Mouse (Mus musculus) G1E (cell line): ENCODE results near the gene Prmt2. TPM values are rescaled to one million over a fixed set of nuclear protein-coding genes. Genes with fewer than 3 reads are reported as not detected.

Experiments used
- ATAC-seq: 2 replicates; pipeline ENCODE4 v1.8.0; 2016; ENCODE audit warnings: mild to moderate bottlenecking; ENCODE audit not compliant: insufficient number of reproducible peaks, poor library complexity, low FRiP score, severe bottlenecking; ENCODE audit errors: extremely low read depth
- DNase-seq: peaks from one replicate; pipeline ENCODE4 v3.0.0; 2012; ENCODE audit warnings: low spot score
- H3K27me3 ChIP-seq: 2 replicates; pipeline ENCODE4 v1.6.1; 2012; ENCODE audit warnings: mild to moderate bottlenecking, low read length, inconsistent platforms; ENCODE audit not compliant: insufficient read depth
- H3K36me3 ChIP-seq: replicated peaks from 2 replicates; pipeline ENCODE3; 2012; ENCODE audit warnings: mild to moderate bottlenecking, inconsistent platforms
- H3K4me1 ChIP-seq: 2 replicates; pipeline ENCODE4 v1.6.1; 2012; ENCODE audit warnings: low read depth, low read length, inconsistent platforms, mixed read lengths; ENCODE audit not compliant: insufficient read depth
- H3K4me3 ChIP-seq: 2 replicates; pipeline ENCODE4 v1.5.1; 2012; ENCODE audit warnings: low read depth, mild to moderate bottlenecking, inconsistent platforms, low read length, moderate library complexity, mixed read lengths
- H3K9me3 ChIP-seq: replicated peaks from 2 replicates; pipeline ENCODE4 v1.6.1; 2012; ENCODE audit warnings: inconsistent platforms
- CTCF ChIP-seq: IDR thresholded peaks from 2 replicates; pipeline ENCODE4 v1.5.1; 2012; ENCODE audit warnings: low read depth, low read length, inconsistent platforms, mixed read lengths
- GATA1 ChIP-seq: IDR thresholded peaks from 2 replicates; pipeline ENCODE4 v1.6.1; 2012; ENCODE audit warnings: borderline replicate concordance, low read length, inconsistent platforms, mixed read lengths
- GATA2 ChIP-seq: IDR thresholded peaks from 2 replicates; pipeline ENCODE4 v1.6.1; 2012; ENCODE audit warnings: low read depth, low read length, inconsistent platforms, borderline replicate concordance
- POLR2AphosphoS5 ChIP-seq: IDR thresholded peaks from 2 replicates; pipeline ENCODE4 v1.6.1; 2012; ENCODE audit warnings: low read depth, low read length, inconsistent platforms; ENCODE audit not compliant: insufficient replicate concordance
- TAL1 ChIP-seq: conservative IDR thresholded peaks from 2 replicates; pipeline ENCODE4 v1.6.1; 2012; ENCODE audit warnings: low read depth, low read length, inconsistent platforms, mixed read lengths
- polyA plus RNA-seq: library from polyadenylated mRNA; stranded (reverse); fragments of >175 nt; gene quantifications from 2 replicates; pipeline ENCODE4 v1.2.3, GENCODE M21; 2012
- total RNA-seq, 2 experiments: library from RNA; stranded (forward) in 1 of 2; stranded (reverse) in 1 of 2; fragments of 200-1000 nt in 1 of 2; fragments of >200 nt in 1 of 2; fragmentation: Nextera tagmentation in 1 of 2; gene quantifications; 2 replicates each; pipeline ENCODE4 v1.2.3; 2014 to 2017

Prmt2 gene
- total and polyA plus RNA-seq, 3 experiments = 1.0 to 2.9 (median 2.2) TPM

DNA sequence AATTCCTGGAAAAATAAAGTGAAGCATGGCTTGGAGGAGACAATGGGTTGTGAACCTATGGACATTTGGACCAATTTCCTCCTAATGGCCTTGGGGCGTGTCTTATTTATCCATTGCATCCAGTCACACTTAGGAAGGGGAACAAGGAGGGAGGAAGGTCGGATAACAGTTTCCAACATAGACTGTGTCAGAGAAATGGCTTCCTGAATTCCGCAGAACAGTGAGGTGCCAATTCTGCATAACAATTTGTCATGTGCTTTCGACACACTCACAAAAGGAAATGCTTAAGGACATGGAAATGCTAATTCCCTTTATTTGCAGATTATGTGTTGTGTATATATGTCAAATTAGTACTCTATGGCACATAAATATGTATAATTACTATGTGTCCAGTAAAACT, 52.4 kb downstream of the Prmt2 start:
- Histone ChIP-seq H3K27me3 (no peaks in the 10 kb centered on the region), H3K4me1 (no peaks in the 10 kb centered on the region), H3K4me3 (no peak overlapping the region), H3K9me3 (no peaks in the 10 kb centered on the region), H3K36me3 (no peaks in the 10 kb centered on the region)
- no peak for ATAC-seq
- no peak for TF ChIP-seq GATA2
- TF ChIP-seq POLR2AphosphoS5 = no peak
- TF ChIP-seq CTCF = no peak
- TF ChIP-seq GATA1 = no peak
- no peak for TF ChIP-seq TAL1
- no peak for DNase-seq

DNA sequence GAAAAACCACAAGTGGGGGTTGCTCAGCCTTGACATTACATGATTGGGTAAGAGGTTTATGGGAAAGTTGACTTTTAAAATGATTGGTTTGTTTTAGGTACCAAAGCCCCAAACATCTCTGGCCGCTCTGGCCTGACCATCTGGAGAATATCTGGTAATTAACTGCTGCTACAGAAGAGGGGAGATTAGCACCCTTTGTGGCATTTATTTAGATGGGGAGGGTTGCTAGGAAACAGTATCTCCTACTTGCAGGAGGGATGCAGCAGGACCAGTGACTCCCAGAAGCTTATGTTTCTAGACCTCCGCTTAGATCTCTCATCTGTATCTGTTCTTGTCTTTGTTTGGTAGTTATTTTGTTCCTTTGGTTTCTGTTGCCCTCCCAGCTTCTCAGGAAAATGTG, 62.8 kb downstream of the Prmt2 start:
- Histone ChIP-seq H3K4me1 (no peaks in the 10 kb centered on the region), H3K36me3 (no peaks in the 10 kb centered on the region), H3K4me3 (no peak overlapping the region), H3K27me3 (peaks cover 5% of the 10 kb centered on the region), H3K9me3 (no peaks in the 10 kb centered on the region)
- DNase-seq (no peak), ATAC-seq (no peak)
- no peak for TF ChIP-seq CTCF

DNA sequence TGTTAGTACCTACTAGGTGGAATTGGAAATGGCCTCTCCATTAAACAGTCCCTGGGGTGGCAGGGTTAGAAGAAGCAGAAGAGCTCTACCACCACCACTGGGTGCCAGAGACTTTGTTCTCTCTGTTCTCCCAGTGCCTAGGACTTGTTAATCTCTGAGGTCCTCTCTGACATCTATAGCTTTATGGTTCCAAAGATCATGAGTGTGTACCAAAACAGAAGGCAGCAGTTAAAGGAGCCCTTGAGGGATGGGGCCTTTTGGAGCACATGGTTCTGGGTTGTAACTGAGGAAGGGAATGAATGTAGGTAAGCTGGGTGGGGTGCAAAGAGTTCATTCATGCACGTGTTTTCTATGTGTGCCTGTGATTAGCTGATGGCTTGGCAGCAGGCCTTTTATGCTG, 79.7 kb downstream of the Prmt2 start:
- no peaks in the 10 kb centered on the region for H3K4me1 ChIP-seq
- ATAC-seq (no peak), DNase-seq (no peak)
- H3K36me3 ChIP-seq = no peaks in the 10 kb centered on the region
- peaks cover 3% of the 10 kb centered on the region; the same call in 1 of the 2 replicates for H3K27me3 ChIP-seq
- no peaks in the 10 kb centered on the region for H3K9me3 ChIP-seq
- H3K4me3 ChIP-seq = no peak overlapping the region
- TF ChIP-seq CTCF (no peak), GATA2 (no peak)

DNA sequence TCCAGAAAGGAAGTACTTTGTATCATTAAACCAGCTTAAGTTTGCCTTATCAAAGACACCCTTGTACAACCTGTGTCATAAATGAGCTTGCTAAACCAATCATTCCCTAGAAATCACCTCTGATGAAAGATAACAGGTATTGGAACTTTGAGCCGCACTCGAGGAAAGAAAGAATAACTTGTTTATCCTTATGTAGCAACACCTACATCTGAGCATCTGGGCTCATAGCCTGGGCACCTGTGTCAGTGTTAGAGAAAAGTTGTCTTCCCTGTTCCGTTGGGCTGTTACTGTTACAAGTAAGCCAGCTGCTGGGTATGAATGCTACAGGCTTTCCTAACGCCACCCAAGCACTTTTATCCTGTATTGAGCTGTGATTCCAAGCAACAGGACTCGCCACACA, 80.1 kb downstream of the Prmt2 start:
- Histone ChIP-seq H3K4me1 (no peaks in the 10 kb centered on the region), H3K4me3 (no peak overlapping the region), H3K27me3 (peaks cover 3% of the 10 kb centered on the region; the same call in 1 of the 2 replicates), H3K9me3 (no peaks in the 10 kb centered on the region), H3K36me3 (no peaks in the 10 kb centered on the region)
- DNase-seq (no peak), ATAC-seq (no peak)
- TF ChIP-seq CTCF (no peak), GATA1 (no peak), GATA2 (no peak), POLR2AphosphoS5 (no peak), TAL1 (no peak)

Other genes with a start within 250 kb of the Prmt2 start
- gene Zfp280b, start 205.2 kb downstream of the Prmt2 start, total RNA-seq (2014; fragmentation: Nextera tagmentation) = 27.2 and 27.8 TPM in 2 replicates
- 9.9 and 11.3 TPM in 2 replicates for gene Zfp280b, start 205.2 kb downstream of the Prmt2 start, total RNA-seq (2017)
- gene Zfp280b, start 205.2 kb downstream of the Prmt2 start, polyA plus RNA-seq = 5.3 and 7.9 TPM in 2 replicates
- gene Slc5a4b, start 126.9 kb downstream of the Prmt2 start, total RNA-seq (2014; fragmentation: Nextera tagmentation) = not detected in 2 replicates
- not detected in 2 replicates for gene Slc5a4b, start 126.9 kb downstream of the Prmt2 start, total RNA-seq (2017)
- gene Slc5a4b, start 126.9 kb downstream of the Prmt2 start, polyA plus RNA-seq = not detected in 2 replicates
- not detected in 2 replicates for gene Slc5a4a, start 90.4 kb downstream of the Prmt2 start, total RNA-seq (2014; fragmentation: Nextera tagmentation)
- not detected in 2 replicates for gene Slc5a4a, start 90.4 kb downstream of the Prmt2 start, total RNA-seq (2017)
- not detected in 2 replicates for gene Slc5a4a, start 90.4 kb downstream of the Prmt2 start, polyA plus RNA-seq
- gene S100b, start 16.0 kb upstream of the Prmt2 start, total RNA-seq (2014; fragmentation: Nextera tagmentation) = not detected in 2 replicates
- 0.12 TPM in 1 of 2 replicates, not detected in the other for gene S100b, start 16.0 kb upstream of the Prmt2 start, total RNA-seq (2017)
- not detected in 2 replicates for gene S100b, start 16.0 kb upstream of the Prmt2 start, polyA plus RNA-seq
- 2.6 and 2.8 TPM in 2 replicates for gene Dip2a, start 107.4 kb upstream of the Prmt2 start, total RNA-seq (2014; fragmentation: Nextera tagmentation)
- 2.6 and 4.3 TPM in 2 replicates for gene Dip2a, start 107.4 kb upstream of the Prmt2 start, total RNA-seq (2017)
- 1.1 and 1.5 TPM in 2 replicates for gene Dip2a, start 107.4 kb upstream of the Prmt2 start, polyA plus RNA-seq
- gene AC141477.1, start 202.6 kb upstream of the Prmt2 start, total RNA-seq (2014; fragmentation: Nextera tagmentation) = 11.7 TPM in 1 of 2 replicates, not detected in the other
- 7.6 TPM in 1 of 2 replicates, not detected in the other for gene AC141477.1, start 202.6 kb upstream of the Prmt2 start, total RNA-seq (2017)
- gene AC141477.1, start 202.6 kb upstream of the Prmt2 start, polyA plus RNA-seq = not detected in 2 replicates
- gene Pcnt, start 204.9 kb upstream of the Prmt2 start, total RNA-seq (2014; fragmentation: Nextera tagmentation) = 61.9 and 64.3 TPM in 2 replicates
- gene Pcnt, start 204.9 kb upstream of the Prmt2 start, total RNA-seq (2017) = 46.0 and 50.4 TPM in 2 replicates
- gene Pcnt, start 204.9 kb upstream of the Prmt2 start, polyA plus RNA-seq = 61.9 and 72.1 TPM in 2 replicates
- not detected in 2 replicates for gene 2610028H24Rik, start 211.2 kb upstream of the Prmt2 start, total RNA-seq (2014; fragmentation: Nextera tagmentation)
- gene 2610028H24Rik, start 211.2 kb upstream of the Prmt2 start, total RNA-seq (2017) = 0.11 TPM in 1 of 2 replicates, not detected in the other
- not detected in 2 replicates for gene 2610028H24Rik, start 211.2 kb upstream of the Prmt2 start, polyA plus RNA-seq
- gene Mcm3ap, start 231.1 kb upstream of the Prmt2 start, total RNA-seq (2014; fragmentation: Nextera tagmentation) = 34.2 and 44.1 TPM in 2 replicates
- 59.3 and 65.9 TPM in 2 replicates for gene Mcm3ap, start 231.1 kb upstream of the Prmt2 start, total RNA-seq (2017)
- gene Mcm3ap, start 231.1 kb upstream of the Prmt2 start, polyA plus RNA-seq = 30.5 and 35.4 TPM in 2 replicates
- gene Ybey, start 231.2 kb upstream of the Prmt2 start, total RNA-seq (2014; fragmentation: Nextera tagmentation) = 6.1 and 8.8 TPM in 2 replicates
- gene Ybey, start 231.2 kb upstream of the Prmt2 start, total RNA-seq (2017) = 9.7 and 10.6 TPM in 2 replicates
- gene Ybey, start 231.2 kb upstream of the Prmt2 start, polyA plus RNA-seq = 1.6 and 2.3 TPM in 2 replicates